Mouse (Mus musculus) midbrain, embryonic 14.5 days (tissue): ENCODE measurements around the gene Garnl3. TPM values are rescaled to one million over a fixed set of nuclear protein-coding genes. Genes with fewer than 3 reads are reported as not detected.
"Not testable (repeated sequence)": the region's sequence is repeated elsewhere in the genome, so short reads cannot be mapped to it uniquely, and the experiment has no call there.

ENCODE experiments used
- ATAC-seq: fragments of 200-750 bp; cut with Nextera tagmentation; 2 replicates; pipeline ENCODE4 v1.8.0; 2017; ENCODE audit warnings: moderate number of reproducible peaks, moderate library complexity; ENCODE audit not compliant: low FRiP score, low TSS enrichment
- DNase-seq: peaks from one replicate; pipeline ENCODE4 v3.0.0-alpha.2; 2015
- H3K27ac ChIP-seq: fragments of 300-500 bp; sonication (generic); replicated peaks from 2 replicates; pipeline ENCODE4 v1.5.1; 2014; ENCODE audit warnings: mild to moderate bottlenecking, low read depth, low read length, moderate library complexity
- H3K27me3 ChIP-seq: fragments of 300-500 bp; sonication (generic); 2 replicates; pipeline ENCODE4 v1.6.1; 2014; ENCODE audit warnings: low read length, control low read depth, mixed read lengths; ENCODE audit not compliant: control insufficient read depth, insufficient read depth
- H3K36me3 ChIP-seq: fragments of 300-500 bp; sonication (generic); 2 replicates; pipeline ENCODE4 v1.6.1; 2014; ENCODE audit warnings: low read length, control low read depth; ENCODE audit not compliant: control insufficient read depth, insufficient read depth
- H3K4me1 ChIP-seq: fragments of 300-500 bp; sonication (generic); 2 replicates; pipeline ENCODE4 v1.6.1; 2014; ENCODE audit warnings: mild to moderate bottlenecking, antibody characterized with exemption, low read length, control low read depth; ENCODE audit not compliant: control insufficient read depth, insufficient read depth
- H3K4me2 ChIP-seq: fragments of 300-500 bp; sonication (generic); 2 replicates; pipeline ENCODE4 v1.6.1; 2014; ENCODE audit warnings: mild to moderate bottlenecking, low read length, moderate library complexity
- H3K4me3 ChIP-seq: fragments of 300-500 bp; sonication (generic); replicated peaks from 2 replicates; pipeline ENCODE4 v1.5.1; 2014; ENCODE audit warnings: low read depth, low read length
- H3K9ac ChIP-seq: fragments of 300-500 bp; sonication (generic); replicated peaks from 2 replicates; pipeline ENCODE4 v1.6.1; 2014; ENCODE audit warnings: mild to moderate bottlenecking, low read length, moderate library complexity
- H3K9me3 ChIP-seq: fragments of 300-500 bp; sonication (generic); 2 replicates; pipeline ENCODE4 v1.6.1; 2016; ENCODE audit warnings: low read length, control low read depth, mixed read lengths; ENCODE audit not compliant: control insufficient read depth
- WGBS: fragments of 180-500 bp; shearing (Covaris S2); extraction: QIAGEN DNeasy Blood & Tissue Kit; methylation state at CpG from one replicate; pipeline ENCODE4 v1.1.7; 2014; 5-methylcytosine and 5-hydroxymethylcytosine counted together
- polyA plus RNA-seq: library from polyadenylated mRNA; unstranded; fragments of >200 nt; fragmentation: Nextera tagmentation; extraction: Ambion mirVana; gene quantifications from 2 replicates; pipeline ENCODE4 v1.2.1, GENCODE M21; 2014

Gene Garnl3
- polyA plus RNA-seq, 1 experiment from 2014 or later: 51.1 TPM

DNA sequence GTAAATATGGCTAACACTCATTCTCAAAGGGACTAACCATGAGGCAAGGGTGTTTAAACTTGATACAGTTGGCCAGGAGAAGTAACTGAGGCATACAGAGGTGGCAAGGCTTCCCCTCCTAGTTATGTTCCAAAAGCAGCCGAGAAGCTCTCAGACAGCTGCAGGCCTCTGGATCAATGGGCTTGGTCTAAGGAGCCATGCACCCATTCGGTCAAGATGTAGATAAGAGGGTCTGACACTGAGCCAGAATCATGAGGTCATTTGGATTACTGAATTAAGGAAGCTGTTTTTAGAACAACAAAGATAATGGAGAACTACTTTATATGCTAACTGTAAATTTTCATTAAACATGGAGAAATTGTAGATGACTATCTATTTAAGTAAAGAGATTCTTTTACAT lies 4.2 kb downstream of the Garnl3 start:
- DNase-seq (no peak), ATAC-seq (no peak)
- H3K27ac ChIP-seq: no peak overlapping the region
- no peak overlapping the region for H3K9ac ChIP-seq
- no peak overlapping the region for H3K4me2 ChIP-seq
- H3K9me3 ChIP-seq: no peaks in the 10 kb centered on the region
- no peaks in the 10 kb centered on the region; the same call in none of the 2 replicates for H3K27me3 ChIP-seq
- peaks cover 10% of the 10 kb centered on the region; the same call in 1 of the 2 replicates for H3K4me1 ChIP-seq
- no peak overlapping the region for H3K4me3 ChIP-seq
- WGBS: 75% methylated on average over 2 of the region's 2 CpGs
- H3K36me3 ChIP-seq: no peaks in the 10 kb centered on the region

DNA sequence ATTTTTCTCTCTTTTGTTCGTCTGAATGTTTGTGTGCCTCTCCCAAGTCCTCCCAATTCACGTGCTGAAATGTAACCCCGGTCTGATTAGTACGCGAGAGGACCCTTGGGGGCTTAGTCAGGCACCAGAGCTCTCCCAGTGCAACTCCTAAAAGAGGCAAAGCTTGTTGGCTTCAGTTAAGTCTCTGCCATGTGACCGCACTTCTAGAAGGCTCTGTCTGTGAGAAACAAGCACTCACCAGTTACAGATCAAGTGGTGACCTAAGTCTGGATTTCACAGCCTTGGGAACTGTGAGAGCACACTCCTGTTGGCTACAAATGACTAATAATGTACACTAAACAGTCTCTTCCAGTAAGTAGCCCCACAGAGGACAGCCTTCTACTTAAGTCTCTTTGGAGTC lies 8.6 kb downstream of the Garnl3 start:
- no peak overlapping the region for H3K27ac ChIP-seq
- ATAC-seq (no peak), DNase-seq (no peak)
- H3K4me1 ChIP-seq: no peaks in the 10 kb centered on the region
- H3K9me3 ChIP-seq: no peaks in the 10 kb centered on the region
- no peaks in the 10 kb centered on the region for H3K36me3 ChIP-seq
- H3K4me3 ChIP-seq: no peak overlapping the region
- no peak overlapping the region for H3K9ac ChIP-seq
- 78% methylated on average over 6 of the region's 6 CpGs for WGBS
- no peak overlapping the region for H3K4me2 ChIP-seq
- H3K27me3 ChIP-seq: no peaks in the 10 kb centered on the region

DNA sequence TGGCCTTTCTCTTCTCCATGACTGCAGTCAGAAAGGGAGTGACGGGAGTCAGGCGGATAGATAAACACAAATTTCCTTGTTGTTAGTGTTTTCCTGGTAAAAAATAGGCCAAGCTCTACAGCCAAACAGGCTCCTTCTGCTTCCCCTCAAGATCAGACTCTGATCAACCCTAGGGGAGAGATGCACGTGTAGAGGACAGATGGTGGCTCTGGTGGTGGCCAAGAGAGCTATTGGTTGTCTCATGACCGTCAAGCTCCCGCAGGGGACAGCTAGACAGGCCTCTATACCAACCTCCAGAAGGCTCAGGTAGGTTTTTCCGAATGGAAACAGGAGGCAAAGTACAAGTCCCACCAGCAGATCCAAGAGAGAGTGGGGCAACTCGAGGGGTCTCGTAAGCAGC lies 30.9 kb downstream of the Garnl3 start:
- H3K4me2 ChIP-seq: no peak overlapping the region
- H3K27ac ChIP-seq: no peak overlapping the region
- no peak for DNase-seq
- ATAC-seq: no peak
- H3K9ac ChIP-seq: no peak overlapping the region
- H3K4me3 ChIP-seq: no peak overlapping the region
- H3K27me3 ChIP-seq: no peaks in the 10 kb centered on the region
- WGBS: 86% methylated on average over 8 of the region's 8 CpGs
- H3K36me3 ChIP-seq: no peaks in the 10 kb centered on the region
- H3K9me3 ChIP-seq: no peaks in the 10 kb centered on the region
- no peaks in the 10 kb centered on the region for H3K4me1 ChIP-seq

DNA sequence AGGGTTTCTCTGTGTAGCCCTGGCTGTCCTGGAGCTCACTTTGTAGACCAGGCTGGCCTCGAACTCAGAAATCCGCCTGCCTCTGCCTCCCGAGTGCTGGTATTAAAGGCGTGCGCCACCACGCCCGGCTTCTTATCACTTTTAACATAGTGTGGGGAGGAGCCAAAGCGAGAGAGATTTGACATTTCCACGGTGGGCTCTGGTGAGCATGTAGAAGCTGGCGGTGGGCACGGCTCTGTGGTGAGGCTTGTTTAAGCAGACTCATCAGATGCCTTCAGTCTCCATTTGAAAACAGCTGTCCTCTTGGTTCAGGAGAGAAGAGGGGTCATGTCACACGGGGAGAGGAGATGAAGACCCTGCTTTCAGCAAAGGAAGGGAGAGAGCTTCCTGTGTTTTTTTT lies 34.1 kb downstream of the Garnl3 start:
- WGBS: 94% methylated on average over 12 of the region's 12 CpGs
- not testable (repeated sequence) for H3K27ac ChIP-seq, H3K9ac ChIP-seq, H3K36me3 ChIP-seq, H3K27me3 ChIP-seq, DNase-seq, H3K4me2 ChIP-seq, H3K9me3 ChIP-seq, ATAC-seq, H3K4me3 ChIP-seq, H3K4me1 ChIP-seq

DNA sequence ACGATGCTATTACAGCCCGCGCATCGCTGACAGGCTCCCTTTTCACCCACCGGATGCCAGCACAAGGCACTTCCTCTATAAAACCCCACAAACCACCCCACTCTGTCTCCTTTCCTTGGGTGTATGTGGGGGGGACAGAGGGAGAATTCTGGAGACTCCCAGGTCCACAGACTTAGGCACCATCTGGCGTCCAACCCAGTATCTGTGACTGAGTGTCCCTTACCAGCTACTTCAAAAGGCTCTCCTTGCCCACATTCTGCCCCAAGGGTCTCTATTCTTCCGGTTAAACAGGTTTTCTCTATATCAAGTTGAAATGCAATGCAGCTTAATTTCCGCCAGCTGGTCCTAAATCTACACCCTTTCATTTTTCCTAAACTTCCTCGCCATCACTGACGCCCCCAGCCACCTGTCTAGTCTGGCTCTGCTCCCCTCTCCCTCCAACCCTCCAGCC lies 36.2 kb downstream of the Garnl3 start:
- no peaks in the 10 kb centered on the region for H3K4me1 ChIP-seq
- H3K9me3 ChIP-seq: no peaks in the 10 kb centered on the region
- H3K4me2 ChIP-seq: no peak overlapping the region
- H3K27me3 ChIP-seq: no peaks in the 10 kb centered on the region
- ATAC-seq: no peak
- H3K4me3 ChIP-seq: no peak overlapping the region
- WGBS: 79% methylated on average over 10 of the region's 10 CpGs
- no peak for DNase-seq
- no peaks in the 10 kb centered on the region for H3K36me3 ChIP-seq
- no peak overlapping the region for H3K9ac ChIP-seq
- no peak overlapping the region for H3K27ac ChIP-seq

DNA sequence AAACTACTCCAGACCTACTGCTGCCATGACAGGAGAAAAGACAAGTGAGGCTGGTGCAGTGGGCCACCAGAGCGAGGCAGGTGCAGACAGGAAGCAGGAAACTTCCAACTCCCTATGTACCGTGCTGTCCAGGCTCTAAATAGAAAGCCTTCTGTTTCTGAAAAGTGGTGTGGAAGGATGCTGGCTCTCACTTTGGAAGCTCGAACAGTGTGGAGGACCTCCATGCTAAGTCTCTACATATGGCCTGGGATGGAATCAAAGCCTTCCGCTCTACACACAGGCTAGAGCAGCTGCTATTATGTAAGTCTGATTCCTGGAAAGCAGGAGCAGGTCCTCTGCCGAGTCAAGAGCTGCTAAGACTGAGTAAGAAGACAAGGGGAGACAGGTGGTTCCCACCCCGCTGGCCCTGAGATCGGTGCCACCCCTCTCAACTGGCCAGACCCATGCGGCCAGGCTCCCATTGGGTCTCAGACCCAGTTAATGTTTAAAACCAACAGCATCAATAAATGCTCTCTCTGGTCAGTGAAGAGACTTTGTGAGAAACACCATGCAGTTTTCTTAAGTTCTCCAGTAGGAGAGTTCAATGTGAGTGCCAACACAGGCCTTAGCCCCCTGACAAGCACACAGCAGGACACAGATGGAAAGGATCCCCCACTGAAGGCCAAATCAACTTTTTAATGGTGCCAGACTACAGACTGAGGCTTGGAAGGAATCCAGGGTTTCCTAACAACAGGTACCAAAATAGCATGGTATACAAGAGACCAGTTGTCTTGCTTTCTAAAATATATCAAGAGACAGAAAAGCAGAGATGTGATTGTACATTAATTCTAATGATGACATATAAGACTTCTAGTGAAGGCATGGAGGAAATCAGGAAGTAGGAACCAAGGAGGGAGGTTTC lies 40.6 kb downstream of the Garnl3 start:
- no peak for DNase-seq
- H3K9ac ChIP-seq: no peak overlapping the region
- H3K36me3 ChIP-seq: no peaks in the 10 kb centered on the region
- no peaks in the 10 kb centered on the region for H3K27me3 ChIP-seq
- H3K9me3 ChIP-seq: no peaks in the 10 kb centered on the region
- ATAC-seq: no peak
- H3K4me1 ChIP-seq: no peaks in the 10 kb centered on the region
- H3K4me2 ChIP-seq: no peak overlapping the region
- no peak overlapping the region for H3K4me3 ChIP-seq
- 87% methylated on average over 8 of the region's 8 CpGs for WGBS
- no peak overlapping the region for H3K27ac ChIP-seq

DNA sequence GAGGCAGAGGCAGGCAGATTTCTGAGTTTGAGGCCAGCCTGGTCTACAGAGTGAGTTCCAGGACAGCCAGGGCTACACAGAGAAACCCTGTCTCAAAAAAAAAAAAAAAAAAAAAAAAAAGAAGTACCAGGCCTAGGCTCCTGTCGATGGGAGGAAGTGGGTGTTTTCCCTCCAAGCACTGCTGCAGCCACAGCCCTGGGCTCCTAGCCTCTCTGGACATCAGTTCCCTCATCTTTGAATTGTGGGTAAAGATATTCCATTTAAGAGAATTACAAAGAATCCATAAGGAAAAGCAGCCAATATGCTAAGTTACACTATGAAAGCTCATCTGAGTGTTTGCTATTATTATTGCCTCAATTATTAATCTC lies 41.4 kb downstream of the Garnl3 start:
- not testable (repeated sequence) for H3K4me2 ChIP-seq, DNase-seq, H3K4me1 ChIP-seq, H3K27ac ChIP-seq, H3K36me3 ChIP-seq, ATAC-seq, H3K4me3 ChIP-seq, H3K9me3 ChIP-seq, H3K27me3 ChIP-seq, H3K9ac ChIP-seq
- WGBS: 90% methylated on average over 1 of the region's 1 CpGs

DNA sequence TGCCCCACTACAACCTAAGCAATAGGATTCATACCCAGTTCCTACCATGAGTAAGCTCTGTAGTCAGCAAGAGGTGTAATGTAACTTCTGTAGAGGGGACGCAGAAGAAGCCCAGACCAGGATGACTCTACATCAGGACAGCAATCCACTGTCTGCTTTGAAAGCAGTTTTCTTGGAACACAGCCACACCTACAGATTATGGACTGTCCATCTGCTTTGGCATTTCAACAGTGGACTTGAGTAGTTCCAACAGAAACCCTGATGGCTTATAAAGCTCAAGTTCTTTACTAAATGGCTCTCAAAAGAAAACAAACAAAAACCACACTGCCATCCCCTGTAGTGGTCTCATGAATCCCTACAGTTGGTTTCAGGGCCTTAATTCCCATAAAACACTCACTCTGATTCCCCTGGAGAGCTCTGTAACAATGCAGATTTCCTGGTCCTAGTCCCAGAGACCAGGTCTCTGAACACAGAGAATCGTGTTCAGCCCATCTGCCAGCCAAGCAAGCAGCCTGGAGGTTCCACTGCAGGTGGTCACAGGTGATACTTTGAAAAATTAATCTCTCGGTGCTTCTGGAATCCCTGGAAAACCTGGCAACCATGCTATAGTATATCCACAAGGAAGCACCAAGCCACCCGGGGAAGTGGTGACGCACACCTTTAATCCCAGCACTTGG lies 42.0 kb downstream of the Garnl3 start:
- no peak overlapping the region for H3K9ac ChIP-seq
- H3K4me1 ChIP-seq: no peaks in the 10 kb centered on the region
- DNase-seq: no peak
- ATAC-seq: no peak
- no peaks in the 10 kb centered on the region for H3K36me3 ChIP-seq
- H3K9me3 ChIP-seq: no peaks in the 10 kb centered on the region
- no peak overlapping the region for H3K4me2 ChIP-seq
- 90% methylated on average over 5 of the region's 5 CpGs for WGBS
- H3K4me3 ChIP-seq: no peak overlapping the region
- no peak overlapping the region for H3K27ac ChIP-seq
- H3K27me3 ChIP-seq: no peaks in the 10 kb centered on the region
